Mouse (Mus musculus) adrenal gland, postnatal 10 days (tissue): ENCODE measurements around the gene Luzp1. TPM values are rescaled to one million over a fixed set of nuclear protein-coding genes. Genes with fewer than 3 reads are reported as not detected.

ENCODE experiments used
- DNase-seq: peaks from one replicate; pipeline ENCODE4 v3.0.0; 2021; ENCODE audit warnings: mixed read lengths
- total RNA-seq, 2 experiments: library from RNA; stranded (reverse); gene quantifications; 2 replicates each; pipeline ENCODE4 v1.2.3; 2021

Gene Luzp1
- total RNA-seq, 2 experiments from 2014 or later: 34.0 to 36.8 TPM

- DNase-seq: no peak
Observed at GRCm38 (mm10) chr4:136546279-136547045, 76.9 kb downstream of the Luzp1 start.

GRCm38 (mm10) chr4:136547721-136548120 is 78.2 kb downstream of the Luzp1 start:
- DNase-seq: no peak

GRCm38 (mm10) chr4:136548381-136548801 is 78.8 kb downstream of the Luzp1 start:
- DNase-seq: peak; percentile 26

- DNase-seq: no peak
Observed at GRCm38 (mm10) chr4:136553108-136553507, 83.5 kb downstream of the Luzp1 start.

- DNase-seq: no peak
Observed at GRCm38 (mm10) chr4:136557638-136558037, 88.1 kb downstream of the Luzp1 start.

GRCm38 (mm10) chr4:136559690-136560089 is 90.1 kb downstream of the Luzp1 start:
- DNase-seq: no peak

- DNase-seq: no peak
Observed at GRCm38 (mm10) chr4:136560270-136560991, 90.9 kb downstream of the Luzp1 start.

- DNase-seq: no peak
Observed at GRCm38 (mm10) chr4:136562755-136563154, 93.2 kb downstream of the Luzp1 start.

GRCm38 (mm10) chr4:136568629-136569028 is 99.1 kb downstream of the Luzp1 start:
- peak; percentile 64 for DNase-seq

- no peak for DNase-seq
Observed at GRCm38 (mm10) chr4:136569998-136570397, 100.4 kb downstream of the Luzp1 start.

GRCm38 (mm10) chr4:136581885-136582284 is 112.3 kb downstream of the Luzp1 start:
- no peak for DNase-seq

- DNase-seq: no peak
Observed at GRCm38 (mm10) chr4:136587221-136587827, 117.8 kb downstream of the Luzp1 start.

- no peak for DNase-seq
Observed at GRCm38 (mm10) chr4:136588003-136588402, 118.4 kb downstream of the Luzp1 start.

GRCm38 (mm10) chr4:136592111-136592510 is 122.5 kb downstream of the Luzp1 start:
- no peak for DNase-seq

GRCm38 (mm10) chr4:136594006-136594405 is 124.4 kb downstream of the Luzp1 start:
- DNase-seq: no peak

- DNase-seq: no peak
Observed at GRCm38 (mm10) chr4:136595221-136595620, 125.7 kb downstream of the Luzp1 start.

- DNase-seq: no peak
Observed at GRCm38 (mm10) chr4:136598268-136598876, 128.8 kb downstream of the Luzp1 start.

GRCm38 (mm10) chr4:136599869-136600268 is 130.3 kb downstream of the Luzp1 start:
- DNase-seq: no peak

- DNase-seq: no peak
Observed at GRCm38 (mm10) chr4:136600536-136600935, 131.0 kb downstream of the Luzp1 start.

- peak; percentile 77 for DNase-seq
Observed at GRCm38 (mm10) chr4:136601476-136601875, 131.9 kb downstream of the Luzp1 start.

GRCm38 (mm10) chr4:136602018-136602554 is 132.5 kb downstream of the Luzp1 start:
- DNase-seq: peak; percentile 63

GRCm38 (mm10) chr4:136602568-136602967 is 133.0 kb downstream of the Luzp1 start, which contains the start of gene Kdm1a:
TSS of gene Kdm1a (minus strand) at chr4:136602723.
- peak; percentile 98 for DNase-seq
